Mouse (Mus musculus): ENCODE results near the gene Slc7a11. TPM values are rescaled to one million over a fixed set of nuclear protein-coding genes. Genes with fewer than 3 reads are reported as not detected.

Gene Slc7a11
- polyA plus RNA-seq, 1 experiment from 2014 or later: 0.24 TPM

- no peaks in the 10 kb centered on the region for H3K36me3 ChIP-seq
- no peak for ATAC-seq (ENCODE audit: insufficient read depth, low FRiP score, low read depth)
- H3K27me3 ChIP-seq (replicated peaks): no peaks in the 10 kb centered on the region
- H3K9ac ChIP-seq: no peak overlapping the region
- H3K4me3 ChIP-seq (replicated peaks): no peak overlapping the region
- H3K9me3 ChIP-seq: no peaks in the 10 kb centered on the region
- no peak overlapping the region for H3K27ac ChIP-seq
- H3K4me2 ChIP-seq: no peak overlapping the region
- 78% methylated on average over 17 of the region's 17 CpGs for WGBS
- H3K4me1 ChIP-seq: no peaks in the 10 kb centered on the region
Observed at GRCm38 (mm10) chr3:50300002-50300951, 143.1 kb downstream of the Slc7a11 start.

- Histone ChIP-seq H3K4me2 (no peak overlapping the region), H3K4me1 (no peaks in the 10 kb centered on the region), H3K27ac (no peak overlapping the region), H3K36me3 (no peaks in the 10 kb centered on the region), H3K27me3 (replicated peaks) (no peaks in the 10 kb centered on the region), H3K4me3 (replicated peaks) (no peak overlapping the region), H3K9ac (no peak overlapping the region), H3K9me3 (no peaks in the 10 kb centered on the region)
- WGBS: 82% methylated on average over 7 of the region's 7 CpGs
- ATAC-seq (ENCODE audit: insufficient read depth, low FRiP score, low read depth): no peak
Observed at GRCm38 (mm10) chr3:50298366-50298991, 144.9 kb downstream of the Slc7a11 start.

GRCm38 (mm10) chr3:50296956-50297355 lies 146.5 kb downstream of the Slc7a11 start:
- Histone ChIP-seq H3K4me3 (replicated peaks) (no peak overlapping the region), H3K4me1 (no peaks in the 10 kb centered on the region), H3K36me3 (no peaks in the 10 kb centered on the region), H3K9me3 (no peaks in the 10 kb centered on the region), H3K4me2 (no peak overlapping the region), H3K27ac (no peak overlapping the region), H3K9ac (no peak overlapping the region), H3K27me3 (replicated peaks) (no peaks in the 10 kb centered on the region)
- ATAC-seq (ENCODE audit: insufficient read depth, low FRiP score, low read depth): no peak
- WGBS: 44% methylated on average over 10 of the region's 10 CpGs

- 60% methylated on average over 2 of the region's 2 CpGs for WGBS
- no peaks in the 10 kb centered on the region for H3K4me1 ChIP-seq
- no peaks in the 10 kb centered on the region for H3K9me3 ChIP-seq
- H3K27ac ChIP-seq: no peak overlapping the region
- H3K27me3 ChIP-seq (replicated peaks): no peaks in the 10 kb centered on the region
- no peak for ATAC-seq (ENCODE audit: insufficient read depth, low FRiP score, low read depth)
- H3K9ac ChIP-seq: no peak overlapping the region
- H3K36me3 ChIP-seq: no peaks in the 10 kb centered on the region
- no peak overlapping the region for H3K4me2 ChIP-seq
- H3K4me3 ChIP-seq (replicated peaks): no peak overlapping the region
Observed at GRCm38 (mm10) chr3:50275023-50275422, 168.4 kb downstream of the Slc7a11 start.

- H3K36me3 ChIP-seq: no peaks in the 10 kb centered on the region
- no peak overlapping the region for H3K9ac ChIP-seq
- no peak overlapping the region for H3K27ac ChIP-seq
- H3K4me3 ChIP-seq (replicated peaks): no peak overlapping the region
- no peaks in the 10 kb centered on the region for H3K9me3 ChIP-seq
- no peak for ATAC-seq (ENCODE audit: insufficient read depth, low FRiP score, low read depth)
- H3K27me3 ChIP-seq (replicated peaks): no peaks in the 10 kb centered on the region
- H3K4me1 ChIP-seq: no peaks in the 10 kb centered on the region
- no peak overlapping the region for H3K4me2 ChIP-seq
Observed at GRCm38 (mm10) chr3:50272222-50272621, 171.2 kb downstream of the Slc7a11 start.

- WGBS: 85% methylated on average over 4 of the region's 4 CpGs
- Histone ChIP-seq H3K36me3 (no peaks in the 10 kb centered on the region), H3K4me1 (no peaks in the 10 kb centered on the region)
Observed at GRCm38 (mm10) chr3:50269680-50270079, 173.7 kb downstream of the Slc7a11 start.

GRCm38 (mm10) chr3:50262547-50263087 lies 180.8 kb downstream of the Slc7a11 start:
- Histone ChIP-seq H3K4me3 (replicated peaks) (no peak overlapping the region), H3K9ac (no peak overlapping the region), H3K4me1 (no peaks in the 10 kb centered on the region; the same call in 1 of the 2 replicates), H3K27me3 (replicated peaks) (no peaks in the 10 kb centered on the region), H3K27ac (no peak overlapping the region), H3K36me3 (no peaks in the 10 kb centered on the region), H3K9me3 (no peaks in the 10 kb centered on the region), H3K4me2 (no peak overlapping the region)
- ATAC-seq (ENCODE audit: insufficient read depth, low FRiP score, low read depth): 0 out of 2 replicates have a peak, but pooled peaks have one; percentile 41
- WGBS: 37% methylated on average over 2 of the region's 2 CpGs

More at GRCm38 (mm10) chr3:50269680-50270079, 173.7 kb downstream of the Slc7a11 start:
- no peak for ATAC-seq (ENCODE audit: insufficient read depth, low FRiP score, low read depth)
- no peaks in the 10 kb centered on the region for H3K9me3 ChIP-seq
- no peak overlapping the region for H3K9ac ChIP-seq
- H3K27ac ChIP-seq: no peak overlapping the region
- H3K27me3 ChIP-seq (replicated peaks): no peaks in the 10 kb centered on the region
- no peak overlapping the region for H3K4me3 ChIP-seq (replicated peaks)
- H3K4me2 ChIP-seq: no peak overlapping the region

- Histone ChIP-seq H3K4me2 (no peak overlapping the region), H3K36me3 (no peaks in the 10 kb centered on the region), H3K27me3 (replicated peaks) (no peaks in the 10 kb centered on the region), H3K9ac (no peak overlapping the region), H3K9me3 (no peaks in the 10 kb centered on the region), H3K4me3 (replicated peaks) (no peak overlapping the region), H3K27ac (no peak overlapping the region), H3K4me1 (no peaks in the 10 kb centered on the region; the same call in 1 of the 2 replicates)
- peak; percentile 74 for ATAC-seq (ENCODE audit: insufficient read depth, low FRiP score, low read depth)
- WGBS: 52% methylated on average over 2 of the region's 2 CpGs
Observed at GRCm38 (mm10) chr3:50262066-50262465, 181.3 kb downstream of the Slc7a11 start.

- Histone ChIP-seq H3K4me1 (no peaks in the 10 kb centered on the region; the same call in 1 of the 2 replicates), H3K27me3 (replicated peaks) (no peaks in the 10 kb centered on the region), H3K36me3 (no peaks in the 10 kb centered on the region), H3K4me3 (replicated peaks) (no peak overlapping the region), H3K9ac (no peak overlapping the region), H3K27ac (no peak overlapping the region), H3K9me3 (no peaks in the 10 kb centered on the region), H3K4me2 (no peak overlapping the region)
- WGBS: 90% methylated on average over 1 of the region's 1 CpGs
- ATAC-seq (ENCODE audit: insufficient read depth, low FRiP score, low read depth): no peak
Observed at GRCm38 (mm10) chr3:50260667-50261066, 182.7 kb downstream of the Slc7a11 start.

- Histone ChIP-seq H3K27ac (no peak overlapping the region), H3K4me3 (replicated peaks) (no peak overlapping the region), H3K4me2 (no peak overlapping the region), H3K9ac (no peak overlapping the region), H3K4me1 (no peaks in the 10 kb centered on the region; the same call in 1 of the 2 replicates), H3K36me3 (no peaks in the 10 kb centered on the region), H3K9me3 (no peaks in the 10 kb centered on the region), H3K27me3 (replicated peaks) (no peaks in the 10 kb centered on the region)
- no peak for ATAC-seq (ENCODE audit: insufficient read depth, low FRiP score, low read depth)
- 66% methylated on average over 4 of the region's 4 CpGs for WGBS
Observed at GRCm38 (mm10) chr3:50258852-50259251, 184.6 kb downstream of the Slc7a11 start.

GRCm38 (mm10) chr3:50249598-50250300 lies 193.7 kb downstream of the Slc7a11 start:
- no peak for ATAC-seq (ENCODE audit: insufficient read depth, low FRiP score, low read depth)
- H3K4me2 ChIP-seq: no peak overlapping the region
- no peaks in the 10 kb centered on the region for H3K4me1 ChIP-seq
- 76% methylated on average over 6 of the region's 6 CpGs for WGBS
- no peaks in the 10 kb centered on the region for H3K27me3 ChIP-seq (replicated peaks)
- H3K4me3 ChIP-seq (replicated peaks): no peak overlapping the region
- no peaks in the 10 kb centered on the region for H3K36me3 ChIP-seq
- no peak overlapping the region for H3K9ac ChIP-seq
- H3K27ac ChIP-seq: no peak overlapping the region
- H3K9me3 ChIP-seq: no peaks in the 10 kb centered on the region
